Mouse (Mus musculus): ENCODE measurements at regions not wholly inside any gene's neighbourhood (a gene's known extent, or its start where the extent isn't known, plus 50 kb on each side); places are given as distances from the start of the nearest gene placed in this dataset.

DNA sequence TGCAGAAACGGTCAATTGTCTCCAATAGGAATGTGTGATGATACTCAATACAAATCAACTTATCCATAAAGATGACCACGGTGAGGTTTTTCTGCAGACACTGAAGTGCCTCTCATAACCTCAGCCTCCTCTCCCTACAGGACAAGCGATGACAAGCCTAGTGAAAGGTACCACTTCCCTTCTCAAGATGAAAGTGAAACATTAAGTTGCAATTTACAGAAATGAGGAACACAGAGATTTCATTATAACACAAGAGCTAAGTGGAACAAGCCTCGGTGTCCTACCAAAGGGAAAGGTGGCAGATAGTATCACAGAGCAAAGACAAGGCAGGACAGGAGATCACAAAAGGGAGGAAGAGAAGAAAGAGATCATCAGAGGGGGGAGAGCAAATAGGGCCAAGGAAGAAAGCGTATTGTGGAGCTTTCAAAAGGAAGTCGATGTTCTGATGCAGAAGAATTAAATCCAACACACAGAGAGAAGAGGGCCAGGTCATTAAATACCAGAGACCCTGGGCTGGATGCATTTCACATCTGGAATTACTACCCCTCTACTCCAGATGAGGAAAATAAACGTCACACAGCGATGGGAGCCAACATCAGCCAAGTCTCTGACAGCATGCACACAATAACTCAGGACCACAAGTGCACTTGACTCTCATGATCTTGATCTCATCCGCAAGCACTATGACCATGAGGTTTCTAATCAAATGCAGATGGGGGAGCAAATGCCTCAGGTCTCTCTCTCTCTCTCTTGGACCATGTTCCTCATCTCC is 70.0 kb upstream of the Kdr start:
- no peaks in the 10 kb centered on the region for H3K79me2 ChIP-seq (ENCODE audit: control insufficient read depth, insufficient read depth, low read length, poor library complexity)
- no peaks in the 10 kb centered on the region for H3K4me1 ChIP-seq (ENCODE audit: control insufficient read depth in 1 of 2, insufficient read depth in 2 of 2, low read length in 2 of 2)
- TF ChIP-seq MYC (IDR thresholded peaks at IDR 0.05; ENCODE audit: low read depth, low read length) (no peak), RCOR1 (IDR thresholded peaks at IDR 0.05; ENCODE audit: low read depth, low read length) (no peak), EP300 (IDR thresholded peaks at IDR 0.05; ENCODE audit: low read depth in 1 of 2, low read length in 2 of 2) (no peak), CHD1 (IDR thresholded peaks at IDR 0.05; ENCODE audit: low read depth, low read length) (no peak), ZC3H11A (IDR thresholded peaks at IDR 0.05; ENCODE audit: low read depth, low read length) (no peak), UBTF (IDR thresholded peaks at IDR 0.05; ENCODE audit: borderline replicate concordance, insufficient read depth, low read depth, low read length) (no peak), POLR2A (IDR thresholded peaks at IDR 0.05; ENCODE audit: control insufficient read depth in 1 of 2, insufficient read depth in 1 of 2, low read depth in 1 of 2, low read length in 2 of 2, poor library complexity in 1 of 2) (no peak), NRF1 (IDR thresholded peaks at IDR 0.05; ENCODE audit: insufficient read depth, low read depth, low read length, poor library complexity, severe bottlenecking) (no peak), ZMIZ1 (IDR thresholded peaks at IDR 0.05; ENCODE audit: low read depth, low read length) (no peak), MAX (IDR thresholded peaks at IDR 0.05; ENCODE audit: low read length) (no peak), ZNF384 (IDR thresholded peaks at IDR 0.05; ENCODE audit: low read depth, low read length) (no peak), MEF2A (IDR thresholded peaks at IDR 0.05; ENCODE audit: extremely low read depth, insufficient replicate concordance, low read depth, low read length, poor library complexity, severe bottlenecking) (no peak), GABPA (IDR thresholded peaks at IDR 0.05; ENCODE audit: low read depth, low read length) (no peak), E2F4 (IDR thresholded peaks at IDR 0.05; ENCODE audit: borderline replicate concordance, low read depth, low read length) (no peak)
- H3K27me3 ChIP-seq (ENCODE audit: control insufficient read depth in 1 of 2, insufficient read depth in 2 of 2, low read length in 2 of 2): peaks cover 6% of the 10 kb centered on the region in 2 experiments
- H3K9ac ChIP-seq (ENCODE audit: control insufficient read depth, low read depth, low read length, poor library complexity, severe bottlenecking): no peak overlapping the region
- H3K36me3 ChIP-seq (ENCODE audit: control insufficient read depth in 1 of 2, insufficient read depth in 2 of 2, low read length in 2 of 2): no peaks in the 10 kb centered on the region
- no peak overlapping the region for H3K27ac ChIP-seq (ENCODE audit: control insufficient read depth, low read depth, low read length)
- no peak for DNase-seq (ENCODE audit: low read depth, low spot score)
- H3K4me3 ChIP-seq (ENCODE audit: control insufficient read depth in 1 of 2, insufficient read depth in 1 of 2, low read depth in 2 of 2, low read length in 2 of 2): no peak overlapping the region
- no peaks in the 10 kb centered on the region for H3K9me3 ChIP-seq (replicated peaks; ENCODE audit: insufficient read depth, low read length)

DNA sequence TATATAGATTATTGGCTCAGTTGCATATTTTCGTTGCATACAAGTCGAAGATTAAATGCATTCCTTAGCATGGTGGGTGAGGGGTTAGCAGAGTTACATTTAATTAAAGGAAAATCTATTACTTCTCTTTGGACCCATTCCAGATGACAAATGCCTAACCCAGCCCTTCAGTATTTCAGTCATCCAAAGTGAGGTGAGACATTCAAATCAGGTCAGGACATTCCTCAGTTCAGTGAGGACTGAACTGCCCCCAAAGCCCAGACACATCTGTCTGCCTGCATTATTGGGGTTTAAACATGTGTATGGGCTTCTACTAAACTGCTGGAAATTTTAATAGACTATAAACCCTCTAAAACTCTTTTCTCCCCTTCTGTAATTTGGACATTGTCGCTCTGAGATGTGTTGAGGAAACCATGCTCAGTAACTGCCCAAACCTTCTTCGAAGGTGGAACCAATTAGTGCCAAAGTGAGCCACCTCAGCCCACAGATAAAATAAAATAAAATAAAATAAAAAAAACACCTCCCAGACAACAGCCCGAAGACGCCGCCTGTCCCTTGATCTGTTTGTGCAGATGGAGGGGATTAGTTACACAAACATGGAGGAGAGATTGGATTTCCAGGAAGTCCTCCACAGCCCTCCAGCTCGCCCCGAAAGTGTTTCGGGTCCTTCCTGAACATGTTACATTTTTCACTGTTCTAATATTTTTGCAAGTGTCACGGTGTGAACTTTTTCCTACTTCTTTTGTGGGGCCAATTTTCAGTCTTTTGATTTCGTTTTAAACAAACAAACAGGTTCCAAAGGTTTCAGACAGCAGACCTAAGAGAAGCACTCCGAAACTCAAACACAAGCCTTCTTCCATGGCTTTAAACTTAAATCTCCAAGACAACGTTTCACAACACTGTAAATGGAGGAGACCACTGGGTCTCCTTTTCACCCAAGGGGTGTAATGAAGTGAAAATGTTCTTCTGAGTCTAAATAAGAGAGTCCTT is 65.6 kb upstream of the Kdr start:
- H3K27me3 ChIP-seq (ENCODE audit: control insufficient read depth in 1 of 2, insufficient read depth in 2 of 2, low read length in 2 of 2): peaks cover 0 to 4% of the 10 kb centered on the region in 2 experiments; a peak in 3 of 4 replicates
- H3K9me3 ChIP-seq (replicated peaks; ENCODE audit: insufficient read depth, low read length): no peaks in the 10 kb centered on the region
- no peak for TF ChIP-seq SIN3A (IDR thresholded peaks at IDR 0.05; ENCODE audit: low read length)
- no peaks in the 10 kb centered on the region for H3K36me3 ChIP-seq (ENCODE audit: control insufficient read depth in 1 of 2, insufficient read depth in 2 of 2, low read length in 2 of 2)
- H3K4me1 ChIP-seq (ENCODE audit: control insufficient read depth in 1 of 2, insufficient read depth in 2 of 2, low read length in 2 of 2): no peaks in the 10 kb centered on the region
- H3K27ac ChIP-seq (ENCODE audit: control insufficient read depth, low read depth, low read length): no peak overlapping the region
- DNase-seq (ENCODE audit: low read depth, low spot score): no peak
- H3K79me2 ChIP-seq (ENCODE audit: control insufficient read depth, insufficient read depth, low read length, poor library complexity): no peaks in the 10 kb centered on the region
- no peak overlapping the region for H3K4me3 ChIP-seq (ENCODE audit: control insufficient read depth in 1 of 2, insufficient read depth in 1 of 2, low read depth in 2 of 2, low read length in 2 of 2)
- no peak overlapping the region for H3K9ac ChIP-seq (ENCODE audit: control insufficient read depth, low read depth, low read length, poor library complexity, severe bottlenecking)
